Mouse (Mus musculus): ENCODE results near the gene Svop.
A peak's percentile ranks its signal among the peaks of the same experiment; 100 is the strongest.

- peak; percentile 32; the same call in 1 of the 2 replicates for TF ChIP-seq POLR2A (IDR thresholded peaks at IDR 0.05; ENCODE audit: control insufficient read depth, low read depth, low read length)
- TF ChIP-seq CTCF (IDR thresholded peaks at IDR 0.05; ENCODE audit: control insufficient read depth, insufficient read depth, insufficient replicate concordance, low read depth, low read length) = no peak
Observed at GRCm38 (mm10) chr5:114139175-114139574, 47.8 kb upstream of the Svop start.
